Mouse (Mus musculus) forebrain, postnatal 0 days (tissue): Measurements from ENCODE around the gene Casq1. TPM values are rescaled to one million over a fixed set of nuclear protein-coding genes. Genes with fewer than 3 reads are reported as not detected.
A peak's percentile ranks its signal among the peaks of the same experiment; 100 is the strongest.

Experiments
- ATAC-seq: fragments of 200-750 bp; cut with Nextera tagmentation; 2 replicates; pipeline ENCODE4 v1.8.0; 2017; ENCODE audit warnings: mild to moderate bottlenecking, moderate library complexity
- DNase-seq: peaks from one replicate; pipeline ENCODE4 v3.0.0-alpha.2; 2015
- H3K27ac ChIP-seq: fragments of 300-500 bp; sonication (generic); 2 replicates; pipeline ENCODE4 v1.5.1; 2014; ENCODE audit warnings: low read depth, mild to moderate bottlenecking, antibody characterized with exemption, low read length, moderate library complexity, mixed read lengths
- H3K27me3 ChIP-seq: fragments of 300-500 bp; sonication (generic); 2 replicates; pipeline ENCODE4 v1.6.1; 2014; ENCODE audit warnings: mild to moderate bottlenecking, low read length, mixed read lengths; ENCODE audit not compliant: insufficient read depth
- H3K36me3 ChIP-seq: fragments of 300-500 bp; sonication (generic); 2 replicates; pipeline ENCODE4 v1.6.1; 2014; ENCODE audit warnings: mild to moderate bottlenecking, moderate library complexity; ENCODE audit not compliant: insufficient read depth
- H3K4me1 ChIP-seq: fragments of 300-500 bp; sonication (generic); 2 replicates; pipeline ENCODE4 v1.6.1; 2014; ENCODE audit warnings: antibody characterized with exemption; ENCODE audit not compliant: insufficient read depth
- H3K4me2 ChIP-seq: fragments of 300-500 bp; sonication (generic); 2 replicates; pipeline ENCODE4 v1.6.1; 2014; ENCODE audit warnings: low read depth, mild to moderate bottlenecking, moderate library complexity
- H3K4me3 ChIP-seq: fragments of 300-500 bp; sonication (generic); 2 replicates; pipeline ENCODE4 v1.5.1; 2014; ENCODE audit warnings: low read depth, low read length, mixed read lengths
- H3K9ac ChIP-seq: fragments of 300-500 bp; sonication (generic); 2 replicates; pipeline ENCODE4 v1.6.1; 2014; ENCODE audit warnings: mild to moderate bottlenecking
- H3K9me3 ChIP-seq: fragments of 300-500 bp; sonication (generic); 2 replicates; pipeline ENCODE4 v1.6.1; 2016; ENCODE audit warnings: low read length
- CTCF ChIP-seq: sonication (generic); IDR thresholded peaks from 2 replicates; pipeline ENCODE4 v1.5.1; 2016; ENCODE audit warnings: antibody characterized with exemption, control low read depth, low read depth
- WGBS: fragments of 180-500 bp; shearing (Covaris S2); extraction: QIAGEN DNeasy Blood & Tissue Kit; methylation state at CpG from one replicate; pipeline ENCODE4 v1.1.7; 2014; 5-methylcytosine and 5-hydroxymethylcytosine counted together
- polyA plus RNA-seq: library from polyadenylated mRNA; unstranded; fragments of >200 nt; fragmentation: Nextera tagmentation; extraction: Ambion mirVana; gene quantifications from 2 replicates; pipeline ENCODE4 v1.2.1, GENCODE M21; 2015
- total RNA-seq: library from RNA; depleted of rRNA; stranded (reverse); fragments of >200 nt; gene quantifications from 2 replicates; pipeline ENCODE4 v1.2.3, GENCODE M21; 2014

Gene Casq1
- total and polyA plus RNA-seq, 2 experiments from 2014 or later: 0.76 to 3.3 TPM

DNA sequence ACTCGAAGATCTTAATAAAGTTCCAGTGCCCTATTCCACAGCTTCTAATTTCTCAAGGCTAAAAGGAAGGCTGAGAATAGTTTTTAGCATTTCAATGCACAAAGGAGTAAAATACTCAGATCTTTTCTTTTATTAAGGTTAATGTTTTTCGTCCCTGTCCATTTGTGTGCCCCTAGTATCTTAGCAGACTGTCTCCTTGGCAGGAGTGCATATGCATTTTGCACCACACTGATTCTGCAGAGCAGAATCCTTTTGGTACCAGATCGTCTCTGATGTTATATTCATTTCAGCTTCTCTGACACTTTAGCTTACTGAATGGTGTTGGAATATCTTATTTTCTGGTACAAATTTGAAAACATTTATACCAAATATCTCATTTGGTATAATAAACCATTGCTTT lies 37.9 kb downstream of the Casq1 start:
- Histone ChIP-seq H3K36me3 (peaks cover 23% of the 10 kb centered on the region), H3K4me2 (no peak overlapping the region), H3K27ac (no peak overlapping the region), H3K4me3 (no peak overlapping the region), H3K27me3 (no peaks in the 10 kb centered on the region), H3K4me1 (no peaks in the 10 kb centered on the region), H3K9me3 (no peaks in the 10 kb centered on the region), H3K9ac (no peak overlapping the region)
- 86% methylated on average over 3 of the region's 3 CpGs for WGBS
- no peak for DNase-seq
- TF ChIP-seq CTCF: no peak
- no peak for ATAC-seq

DNA sequence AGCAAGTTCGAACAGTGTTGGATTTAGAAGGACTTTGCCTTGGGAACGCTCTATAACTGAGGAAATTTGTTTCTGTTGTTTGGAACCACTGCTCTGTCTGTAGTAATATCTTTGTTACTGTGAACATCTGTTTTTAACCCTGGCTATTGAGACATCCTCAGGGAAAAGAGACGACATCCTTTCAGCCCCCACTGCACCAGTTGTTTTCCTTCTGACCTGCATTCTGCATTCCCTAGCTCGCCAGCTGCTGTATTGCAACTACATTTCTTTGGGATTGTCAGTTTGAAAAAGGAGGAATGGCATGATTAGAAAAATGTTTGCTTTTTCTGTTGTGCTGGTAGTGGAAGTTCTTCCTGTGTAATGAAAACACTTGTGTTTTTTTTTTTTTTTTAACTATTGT lies 38.8 kb downstream of the Casq1 start:
- Histone ChIP-seq H3K9ac (no peak overlapping the region), H3K4me2 (no peak overlapping the region), H3K27ac (no peak overlapping the region), H3K4me3 (no peak overlapping the region), H3K4me1 (no peaks in the 10 kb centered on the region), H3K36me3 (peaks cover 25% of the 10 kb centered on the region), H3K27me3 (no peaks in the 10 kb centered on the region), H3K9me3 (no peaks in the 10 kb centered on the region)
- 89% methylated on average over 4 of the region's 4 CpGs for WGBS
- TF ChIP-seq CTCF: no peak
- DNase-seq (no peak), ATAC-seq (no peak)

DNA sequence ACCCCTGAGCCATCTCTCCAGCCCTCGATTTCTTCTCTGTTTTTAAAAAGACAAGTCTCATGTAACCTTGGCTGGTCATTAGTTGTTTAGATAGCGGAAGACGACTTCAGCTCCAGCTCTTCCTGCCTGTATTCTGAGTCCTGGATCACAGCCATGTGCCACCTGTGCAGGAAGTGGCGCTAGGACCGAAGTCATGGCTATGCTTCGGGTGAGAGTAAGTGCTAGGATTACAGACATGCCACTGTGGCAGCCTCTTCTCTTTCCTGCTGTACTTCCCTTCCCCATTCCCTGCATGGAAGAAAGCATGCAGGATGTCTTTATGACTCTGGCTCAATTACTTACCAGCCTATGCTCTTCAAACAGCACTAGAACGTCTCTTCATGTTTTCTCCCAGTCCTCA lies 40.6 kb downstream of the Casq1 start:
- Histone ChIP-seq H3K27ac (no peak overlapping the region), H3K4me1 (no peaks in the 10 kb centered on the region), H3K9ac (no peak overlapping the region), H3K27me3 (no peaks in the 10 kb centered on the region), H3K4me2 (no peak overlapping the region), H3K36me3 (peaks cover 41% of the 10 kb centered on the region), H3K4me3 (no peak overlapping the region), H3K9me3 (no peaks in the 10 kb centered on the region)
- TF ChIP-seq CTCF: no peak
- WGBS: 71% methylated on average over 7 of the region's 7 CpGs
- no peak for DNase-seq
- ATAC-seq: no peak

DNA sequence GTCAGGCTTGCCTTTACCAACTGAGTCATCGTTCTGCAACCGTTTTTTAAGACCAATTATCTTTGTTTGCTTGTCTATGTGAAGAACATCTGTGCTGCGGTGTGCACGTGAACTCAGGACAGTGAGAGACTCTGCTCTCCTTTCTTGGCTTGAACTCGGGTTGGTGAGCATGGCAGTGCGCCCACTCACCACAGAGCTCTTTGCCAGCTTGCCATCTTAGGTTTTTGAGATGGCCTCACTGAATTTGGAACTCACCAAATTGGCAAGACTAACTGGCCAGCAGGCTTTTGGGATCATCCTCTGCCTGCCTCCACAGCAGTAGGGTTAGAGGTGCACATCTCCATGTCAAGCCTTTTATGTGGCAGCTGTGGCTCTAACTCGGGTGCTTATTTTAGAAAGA lies 41.9 kb downstream of the Casq1 start:
- no peak for TF ChIP-seq CTCF
- no peak overlapping the region for H3K4me2 ChIP-seq
- peaks cover 52% of the 10 kb centered on the region for H3K36me3 ChIP-seq
- H3K9ac ChIP-seq: no peak overlapping the region
- H3K27me3 ChIP-seq: no peaks in the 10 kb centered on the region
- H3K9me3 ChIP-seq: no peaks in the 10 kb centered on the region
- no peak overlapping the region for H3K27ac ChIP-seq
- no peaks in the 10 kb centered on the region for H3K4me1 ChIP-seq
- ATAC-seq (no peak), DNase-seq (no peak)
- H3K4me3 ChIP-seq: no peak overlapping the region
- WGBS: 66% methylated on average over 7 of the region's 7 CpGs

DNA sequence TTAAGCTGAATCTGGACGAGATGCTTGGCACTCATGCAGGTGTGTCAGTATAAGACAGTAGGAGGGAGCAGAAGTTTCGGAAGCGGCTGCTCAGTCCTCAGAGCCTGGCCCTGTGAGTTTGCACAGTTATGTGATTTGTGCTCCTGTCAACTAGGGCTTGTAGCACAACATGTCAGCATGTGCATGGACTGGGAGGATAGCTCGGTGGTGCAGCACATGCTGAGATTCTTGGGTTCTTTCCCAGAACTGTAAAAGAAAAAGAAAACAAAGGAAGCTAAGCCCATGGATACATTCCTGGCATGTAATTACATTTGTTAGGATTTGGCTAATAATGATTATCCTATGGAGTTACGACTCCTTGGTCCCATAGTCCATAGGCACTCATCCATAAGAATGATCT lies 46.5 kb downstream of the Casq1 start:
- H3K36me3 ChIP-seq: peaks cover 64% of the 10 kb centered on the region
- 43% methylated on average over 5 of the region's 5 CpGs for WGBS
- no peak for DNase-seq

DNA sequence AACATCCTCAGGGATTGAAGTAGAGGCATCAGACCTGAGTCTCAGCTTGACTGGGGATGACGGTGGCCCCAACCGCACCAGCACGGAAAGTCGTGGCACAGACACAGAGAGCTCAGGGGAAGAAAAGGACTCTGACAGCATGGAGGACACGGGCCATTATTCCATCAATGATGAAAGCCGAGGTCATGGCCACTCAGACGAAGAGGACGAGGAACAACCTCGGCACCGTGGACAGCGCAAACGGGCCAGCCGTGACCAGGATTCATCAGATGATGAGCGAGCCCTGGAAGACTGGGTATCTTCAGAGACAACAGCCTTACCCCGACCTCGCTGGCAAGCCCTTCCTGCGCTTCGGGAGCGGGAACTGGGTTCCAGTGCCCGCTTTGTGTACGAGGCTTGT lies 47.3 kb downstream of the Casq1 start:
- Histone ChIP-seq H3K27me3 (no peaks in the 10 kb centered on the region), H3K9me3 (no peaks in the 10 kb centered on the region), H3K9ac (no peak overlapping the region), H3K4me3 (no peak overlapping the region), H3K4me2 (no peak overlapping the region), H3K36me3 (peaks cover 61% of the 10 kb centered on the region), H3K4me1 (no peaks in the 10 kb centered on the region), H3K27ac (no peak overlapping the region)
- ATAC-seq: no peak
- no peak for DNase-seq
- WGBS: 92% methylated on average over 21 of the region's 21 CpGs
- no peak for TF ChIP-seq CTCF

More for the DNA sequence above, 46.5 kb downstream of the Casq1 start:
- TF ChIP-seq CTCF: no peak
- no peak overlapping the region for H3K9ac ChIP-seq
- no peak overlapping the region for H3K4me2 ChIP-seq
- no peak overlapping the region for H3K27ac ChIP-seq
- H3K4me1 ChIP-seq: no peaks in the 10 kb centered on the region
- ATAC-seq: peak; percentile 87
- H3K4me3 ChIP-seq: no peak overlapping the region
- no peaks in the 10 kb centered on the region for H3K27me3 ChIP-seq
- no peaks in the 10 kb centered on the region for H3K9me3 ChIP-seq

DNA sequence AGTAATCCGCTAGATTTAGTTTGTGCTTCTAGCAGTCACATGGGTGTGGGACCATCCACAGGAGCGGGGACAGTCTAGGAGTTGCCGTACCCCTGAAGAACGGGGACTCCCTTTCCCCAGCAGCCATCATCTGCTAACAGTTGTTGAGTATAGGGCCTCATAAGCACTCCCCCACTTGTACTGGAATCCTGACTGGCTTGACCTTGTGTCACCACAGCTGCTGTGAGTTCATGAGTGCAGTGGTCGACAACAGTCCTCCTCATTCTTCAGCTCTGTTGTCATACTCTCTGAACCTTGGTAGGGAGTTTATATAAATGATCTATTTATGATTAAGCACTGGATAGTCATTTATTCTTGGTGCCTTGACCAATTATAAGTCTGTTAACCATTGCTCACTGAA lies 49.9 kb downstream of the Casq1 start:
- 98% methylated on average over 5 of the region's 5 CpGs for WGBS
- no peaks in the 10 kb centered on the region for H3K9me3 ChIP-seq
- peaks cover 54% of the 10 kb centered on the region for H3K36me3 ChIP-seq
- no peak overlapping the region for H3K27ac ChIP-seq
- no peaks in the 10 kb centered on the region for H3K4me1 ChIP-seq
- no peak overlapping the region for H3K9ac ChIP-seq
- H3K4me2 ChIP-seq: no peak overlapping the region
- TF ChIP-seq CTCF: no peak
- no peak for ATAC-seq
- no peak overlapping the region for H3K4me3 ChIP-seq
- no peak for DNase-seq
- H3K27me3 ChIP-seq: no peaks in the 10 kb centered on the region

DNA sequence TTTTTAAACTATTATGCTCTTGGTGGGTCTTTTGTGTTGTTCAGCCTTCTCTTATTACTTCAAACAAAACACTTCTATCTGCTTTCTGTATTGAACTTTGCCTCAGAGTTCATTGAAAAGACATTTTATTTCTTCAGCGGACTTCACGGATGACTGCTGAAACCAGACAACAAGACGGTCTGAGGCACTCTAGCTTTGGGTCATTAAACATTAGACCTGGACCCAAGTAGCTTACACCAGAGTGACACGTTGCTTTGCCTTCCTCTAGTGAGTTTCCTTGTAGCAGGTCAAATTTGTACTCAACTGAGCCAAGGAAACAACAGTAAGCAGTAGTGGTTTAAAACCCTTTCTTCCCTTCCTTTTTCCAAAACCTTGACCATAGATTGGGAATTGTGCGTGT lies 51.8 kb downstream of the Casq1 start:
- ATAC-seq (no peak), DNase-seq (no peak)
- no peak overlapping the region for H3K9ac ChIP-seq
- no peak for TF ChIP-seq CTCF
- WGBS: 68% methylated on average over 5 of the region's 5 CpGs
- H3K36me3 ChIP-seq: peaks cover 37% of the 10 kb centered on the region
- no peak overlapping the region for H3K4me2 ChIP-seq
- H3K27me3 ChIP-seq: no peaks in the 10 kb centered on the region
- H3K27ac ChIP-seq: no peak overlapping the region
- no peaks in the 10 kb centered on the region for H3K9me3 ChIP-seq
- no peak overlapping the region for H3K4me3 ChIP-seq
- H3K4me1 ChIP-seq: no peaks in the 10 kb centered on the region
